Mouse (Mus musculus) bone marrow, adult 2 months (tissue): ENCODE data around the gene Fam117a.
A peak's percentile ranks its signal among the peaks of the same experiment; 100 is the strongest.

Experiments
- CTCF ChIP-seq: fragments of 200-500 bp; IDR thresholded peaks from 2 replicates; pipeline ENCODE4 v1.5.1; 2011; ENCODE audit warnings: low read length, control low read depth; ENCODE audit not compliant: control insufficient read depth, insufficient read depth
- POLR2A ChIP-seq: fragments of 200-500 bp; IDR thresholded peaks from 2 replicates; pipeline ENCODE4 v1.6.1; 2011; ENCODE audit warnings: low read depth, mild to moderate bottlenecking, control low read depth, low read length, borderline replicate concordance; ENCODE audit not compliant: control insufficient read depth

- TF ChIP-seq POLR2A (peak; percentile 75; the same call in 1 of the 2 replicates), CTCF (no peak)
Measured at GRCm38 (mm10) chr11:95310007-95310647, 26.7 kb upstream of the Fam117a start, which contains the start of gene Kat7.
